In genomic region chr8:124182224-124182623, GRCm38 (mm10) we compare ENCODE assay signal across 8 mouse cellular contexts. TPM values are rescaled to one million over a fixed set of nuclear protein-coding genes. Genes with fewer than 3 reads are reported as not detected.
DNase-seq lines count a peak whose midpoint lies in the region; ATAC-seq lines count a peak whose summit lies in the region.

No protein-coding gene starts in this region.

- ATAC-seq in erythroblast, adult 5-6 weeks (replicated peaks; ENCODE audit: low FRiP score, poor library complexity, severe bottlenecking) = no peak
- no peak for ATAC-seq in erythroid progenitor cell, adult 5-6 weeks (replicated peaks; ENCODE audit: low FRiP score, poor library complexity, severe bottlenecking)

- DNase-seq in frontal cortex, postnatal 36 days (ENCODE audit: low spot score in 2 of 2) = peak; percentile 53 to 61
- no peak for DNase-seq in frontal cortex, postnatal 10 days (ENCODE audit: low spot score in 2 of 2)
- peak; percentile 56 for DNase-seq in right cerebral cortex, adult 18-20 months
- DNase-seq in right cerebral cortex, postnatal 4 days = no peak
- DNase-seq in left cerebral cortex, adult 18-20 months (ENCODE audit: low spot score in 2 of 2) = peak; percentile 38 to 63
- DNase-seq in MN1 (ENCODE audit: low spot score) = no peak

RNA-seq across cellular contexts. Expression of gene Galnt2, which starts 49.0 kb away (rescaled TPM):
- total RNA-seq in left cerebral cortex, adult 18-20 months (2021) = 10 to 100 TPM; 51.5 to 60.6 TPM
- 18.2 and 26.9 TPM in 2 replicates for total RNA-seq in erythroblast, adult 5-6 weeks (2015; ENCODE audit: low replicate concordance)
- total RNA-seq in erythroblast, adult 5-6 weeks (2017; ENCODE audit: low replicate concordance) = 0.51 and 21.3 TPM in 2 replicates
- total RNA-seq in erythroid progenitor cell, adult 5-6 weeks (2015; ENCODE audit: low replicate concordance) = 25.2 TPM in 1 of 2 replicates, not detected in the other
- total RNA-seq in erythroid progenitor cell, adult 5-6 weeks (2017; ENCODE audit: low replicate concordance) = 15.5 TPM in 1 of 2 replicates, not detected in the other

Comparison
In these comparisons a context has a peak if more than half of its experiments do, and no peak if none do; other contexts are left out.
1. DNase-seq: peak in frontal cortex, postnatal 36 days (2 of 2), right cerebral cortex, adult 18-20 months (single experiment) and left cerebral cortex, adult 18-20 months (2 of 2); none in frontal cortex, postnatal 10 days (0 of 2), right cerebral cortex, postnatal 4 days (single experiment) and MN1 (single experiment).